Mouse (Mus musculus) spleen, adult 2 months (tissue): ENCODE measurements around the gene Rpp25l.
"Not testable (repeated sequence)": the region's sequence is repeated elsewhere in the genome, so short reads cannot be mapped to it uniquely, and the experiment has no call there.

Experiments
- CTCF ChIP-seq: fragments of 200-500 bp; IDR thresholded peaks from 2 replicates; pipeline ENCODE4 v1.5.1; 2011; ENCODE audit warnings: mild to moderate bottlenecking, inconsistent platforms; ENCODE audit not compliant: insufficient read depth, insufficient read length, insufficient replicate concordance; ENCODE audit errors: extremely low read depth
- POLR2A ChIP-seq: fragments of 200-500 bp; IDR thresholded peaks from 2 replicates; pipeline ENCODE4 v1.6.1; 2011; ENCODE audit warnings: low read depth, low read length, inconsistent platforms

GRCm38 (mm10) chr4:41696930-41697841 is 16.1 kb downstream of the Rpp25l start, which contains the start of gene Cntfr:
- TF ChIP-seq CTCF, result peak; percentile 71
- not testable (repeated sequence) for TF ChIP-seq POLR2A
